Mouse (Mus musculus): ENCODE data around the gene Rb1. TPM values are rescaled to one million over a fixed set of nuclear protein-coding genes. Genes with fewer than 3 reads are reported as not detected.

Rb1 gene
- total and polyA plus RNA-seq, 3 experiments: 6.3 to 13.2 TPM; not detected in 1

DNA sequence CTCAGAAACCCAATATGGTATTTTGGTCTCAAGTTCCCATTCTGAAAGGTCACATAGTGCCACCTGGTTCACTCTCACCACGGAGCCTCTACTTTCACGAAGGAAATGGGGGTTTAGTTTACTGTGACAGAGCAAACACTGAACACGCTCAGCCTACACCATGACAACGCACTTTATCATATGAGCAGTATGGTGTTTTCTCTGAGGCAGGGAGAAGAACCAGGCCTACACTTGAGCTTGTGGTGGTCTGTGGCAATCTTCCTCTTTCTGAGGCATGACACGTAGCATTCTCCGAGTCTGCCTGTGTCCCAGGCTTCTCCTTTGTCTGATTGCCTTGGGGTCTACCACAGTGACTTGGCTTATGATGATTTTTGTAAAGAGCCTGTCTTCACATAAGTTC, 149.8 kb downstream of the Rb1 start:
- Histone ChIP-seq H3K4me1 (ENCODE audit: control insufficient read depth in 1 of 2, insufficient read depth in 2 of 2, low read length in 2 of 2) (peaks cover 3 to 20% of the 10 kb centered on the region in 2 experiments), H3K36me3 (ENCODE audit: control insufficient read depth in 1 of 2, insufficient read depth in 2 of 2, low read length in 2 of 2) (peaks cover 0 to 10% of the 10 kb centered on the region in 2 experiments; a peak in 2 of 4 replicates), H3K27me3 (ENCODE audit: control insufficient read depth in 1 of 2, insufficient read depth in 2 of 2, low read length in 2 of 2) (no peaks in the 10 kb centered on the region), H3K9me3 (replicated peaks; ENCODE audit: insufficient read depth, low read length) (no peaks in the 10 kb centered on the region), H3K27ac (ENCODE audit: control insufficient read depth, low read depth, low read length) (peak overlapping the region; percentile 55), H3K79me2 (ENCODE audit: control insufficient read depth, insufficient read depth, low read length, poor library complexity) (no peaks in the 10 kb centered on the region), H3K4me3 (ENCODE audit: control insufficient read depth in 1 of 2, insufficient read depth in 1 of 2, low read depth in 2 of 2, low read length in 2 of 2) (peak overlapping the region; percentile 28 to 46), H3K9ac (ENCODE audit: control insufficient read depth, low read depth, low read length, poor library complexity, severe bottlenecking) (peak overlapping the region; percentile 42)
- DNase-seq (ENCODE audit: low read depth, low spot score): peak; percentile 89
- TF ChIP-seq SIN3A (IDR thresholded peaks at IDR 0.05; ENCODE audit: low read length) (0 out of 2 replicates have a peak, but pooled peaks have one; percentile 25), TCF12 (IDR thresholded peaks at IDR 0.05; ENCODE audit: low read depth, low read length) (0 out of 2 replicates have a peak, but pooled peaks have one; percentile 5), ELF1 (IDR thresholded peaks at IDR 0.05; ENCODE audit: low read depth, low read length) (no peak), JUND (IDR thresholded peaks at IDR 0.05; ENCODE audit: low read depth, low read length) (0 out of 2 replicates have a peak, but pooled peaks have one; percentile 17), MYC (IDR thresholded peaks at IDR 0.05; ENCODE audit: low read depth, low read length) (0 out of 2 replicates have a peak, but pooled peaks have one; percentile 25)

- Histone ChIP-seq H3K4me1 (ENCODE audit: control insufficient read depth in 1 of 2, insufficient read depth in 2 of 2, low read length in 2 of 2) (peaks cover 3 to 15% of the 10 kb centered on the region in 2 experiments), H3K4me3 (ENCODE audit: control insufficient read depth in 1 of 2, insufficient read depth in 1 of 2, low read depth in 2 of 2, low read length in 2 of 2) (no peak overlapping the region), H3K36me3 (ENCODE audit: control insufficient read depth in 1 of 2, insufficient read depth in 2 of 2, low read length in 2 of 2) (peaks cover 0 to 10% of the 10 kb centered on the region in 2 experiments; a peak in 2 of 4 replicates), H3K79me2 (ENCODE audit: control insufficient read depth, insufficient read depth, low read length, poor library complexity) (no peaks in the 10 kb centered on the region), H3K27ac (ENCODE audit: control insufficient read depth, low read depth, low read length) (no peak overlapping the region), H3K9ac (ENCODE audit: control insufficient read depth, low read depth, low read length, poor library complexity, severe bottlenecking) (no peak overlapping the region), H3K9me3 (replicated peaks; ENCODE audit: insufficient read depth, low read length) (no peaks in the 10 kb centered on the region), H3K27me3 (ENCODE audit: control insufficient read depth in 1 of 2, insufficient read depth in 2 of 2, low read length in 2 of 2) (no peaks in the 10 kb centered on the region; a peak in 1 of 4 replicates)
- no peak for TF ChIP-seq MAZ (IDR thresholded peaks at IDR 0.05; ENCODE audit: low read depth, low read length)
- DNase-seq (ENCODE audit: low read depth, low spot score): peak; percentile 37
Observed at GRCm38 (mm10) chr14:73175031-73175430, 150.6 kb downstream of the Rb1 start.

- H3K36me3 ChIP-seq (ENCODE audit: control insufficient read depth in 1 of 2, insufficient read depth in 2 of 2, low read length in 2 of 2): peaks cover 0 to 10% of the 10 kb centered on the region in 2 experiments; a peak in 2 of 4 replicates
Observed at GRCm38 (mm10) chr14:73174091-73174995, 151.3 kb downstream of the Rb1 start.

More at GRCm38 (mm10) chr14:73174091-73174995, 151.3 kb downstream of the Rb1 start:
- H3K9ac ChIP-seq (ENCODE audit: control insufficient read depth, low read depth, low read length, poor library complexity, severe bottlenecking): no peak overlapping the region
- H3K9me3 ChIP-seq (replicated peaks; ENCODE audit: insufficient read depth, low read length): no peaks in the 10 kb centered on the region
- H3K79me2 ChIP-seq (ENCODE audit: control insufficient read depth, insufficient read depth, low read length, poor library complexity): no peaks in the 10 kb centered on the region
- no peaks in the 10 kb centered on the region; a peak in 1 of 4 replicates for H3K27me3 ChIP-seq (ENCODE audit: control insufficient read depth in 1 of 2, insufficient read depth in 2 of 2, low read length in 2 of 2)
- no peak for DNase-seq (ENCODE audit: low read depth, low spot score)
- H3K27ac ChIP-seq (ENCODE audit: control insufficient read depth, low read depth, low read length): no peak overlapping the region
- peaks cover 3 to 15% of the 10 kb centered on the region in 2 experiments for H3K4me1 ChIP-seq (ENCODE audit: control insufficient read depth in 1 of 2, insufficient read depth in 2 of 2, low read length in 2 of 2)
- TF ChIP-seq USF1 (IDR thresholded peaks at IDR 0.05; ENCODE audit: low read depth, low read length) (no peak), JUND (IDR thresholded peaks at IDR 0.05; ENCODE audit: low read depth, low read length) (no peak), USF2 (IDR thresholded peaks at IDR 0.05; ENCODE audit: borderline replicate concordance in 1 of 2, insufficient read depth in 1 of 2, low read depth in 1 of 2, low read length in 2 of 2) (no peak), CHD2 (IDR thresholded peaks at IDR 0.05; ENCODE audit: low read length) (no peak), EP300 (IDR thresholded peaks at IDR 0.05; ENCODE audit: low read depth in 1 of 2, low read length in 2 of 2) (no peak), TCF12 (IDR thresholded peaks at IDR 0.05; ENCODE audit: low read depth, low read length) (no peak), GATA1 (IDR thresholded peaks at IDR 0.05; ENCODE audit: low read depth, low read length) (no peak), MEF2A (IDR thresholded peaks at IDR 0.05; ENCODE audit: extremely low read depth, insufficient replicate concordance, low read depth, low read length, poor library complexity, severe bottlenecking) (no peak), MAX (IDR thresholded peaks at IDR 0.05; ENCODE audit: low read length) (no peak), BHLHE40 (IDR thresholded peaks at IDR 0.05; ENCODE audit: borderline replicate concordance, low read depth, low read length) (no peak), MYB (IDR thresholded peaks at IDR 0.05; ENCODE audit: low read depth, low read length) (no peak), ZKSCAN1 (IDR thresholded peaks at IDR 0.05; ENCODE audit: low read depth, low read length) (no peak), MAZ (IDR thresholded peaks at IDR 0.05; ENCODE audit: low read depth, low read length) (no peak), RAD21 (IDR thresholded peaks at IDR 0.05; ENCODE audit: low read depth, low read length) (no peak), KAT2A (conservative IDR thresholded peaks at IDR 0.05; ENCODE audit: low read depth, low read length) (no peak), CHD1 (IDR thresholded peaks at IDR 0.05; ENCODE audit: low read depth, low read length) (no peak)
- no peak overlapping the region for H3K4me3 ChIP-seq (ENCODE audit: control insufficient read depth in 1 of 2, insufficient read depth in 1 of 2, low read depth in 2 of 2, low read length in 2 of 2)

Data from MEL (cell line).